Mouse (Mus musculus): Measurements from ENCODE around the gene Fbxl17.

Gene Fbxl17

GRCm38 (mm10) chr17:63402741-63403681 is 96.8 kb downstream of the Fbxl17 start:
- DNase-seq: no peak

- no peak for DNase-seq
These were observed 97.6 kb downstream of the Fbxl17 start for GRCm38 (mm10) chr17:63402170-63402569.

- DNase-seq: no peak
These were observed 99.2 kb downstream of the Fbxl17 start for GRCm38 (mm10) chr17:63400640-63401039.

- no peak for DNase-seq
These were observed 100.0 kb downstream of the Fbxl17 start for GRCm38 (mm10) chr17:63399816-63400215.

- no peak for DNase-seq
These were observed 108.3 kb downstream of the Fbxl17 start for GRCm38 (mm10) chr17:63391506-63391905.

- DNase-seq: no peak
These were observed 108.9 kb downstream of the Fbxl17 start for GRCm38 (mm10) chr17:63390951-63391350.

GRCm38 (mm10) chr17:63370977-63371376 is 128.8 kb downstream of the Fbxl17 start:
- DNase-seq: no peak

GRCm38 (mm10) chr17:63369631-63370310 is 130.0 kb downstream of the Fbxl17 start:
- no peak for DNase-seq

GRCm38 (mm10) chr17:63367476-63367875 is 132.3 kb downstream of the Fbxl17 start:
- no peak for DNase-seq

GRCm38 (mm10) chr17:63366045-63366444 is 133.8 kb downstream of the Fbxl17 start:
- DNase-seq: no peak

GRCm38 (mm10) chr17:63364605-63365004 is 135.2 kb downstream of the Fbxl17 start:
- no peak for DNase-seq

- DNase-seq: no peak
These were observed 137.6 kb downstream of the Fbxl17 start for GRCm38 (mm10) chr17:63362196-63362595.

- no peak for DNase-seq
These were observed 138.1 kb downstream of the Fbxl17 start for GRCm38 (mm10) chr17:63361679-63362078.

GRCm38 (mm10) chr17:63358837-63359236 is 141.0 kb downstream of the Fbxl17 start:
- no peak for DNase-seq

- no peak for DNase-seq
These were observed 143.6 kb downstream of the Fbxl17 start for GRCm38 (mm10) chr17:63356202-63356601.

GRCm38 (mm10) chr17:63352634-63353195 is 147.1 kb downstream of the Fbxl17 start:
- DNase-seq: no peak

- no peak for DNase-seq
These were observed 148.1 kb downstream of the Fbxl17 start for GRCm38 (mm10) chr17:63351682-63352081.

- DNase-seq: no peak
These were observed 148.8 kb downstream of the Fbxl17 start for GRCm38 (mm10) chr17:63350876-63351509.

- DNase-seq: no peak
These were observed 155.7 kb downstream of the Fbxl17 start for GRCm38 (mm10) chr17:63344101-63344500.

- no peak for DNase-seq
These were observed 156.7 kb downstream of the Fbxl17 start for GRCm38 (mm10) chr17:63343076-63343475.

- no peak for DNase-seq
These were observed 157.4 kb downstream of the Fbxl17 start for GRCm38 (mm10) chr17:63342440-63342839.

GRCm38 (mm10) chr17:63341203-63341602 is 158.6 kb downstream of the Fbxl17 start:
- DNase-seq: no peak

- DNase-seq: no peak
These were observed 170.9 kb downstream of the Fbxl17 start for GRCm38 (mm10) chr17:63328888-63329287.

All from liver (tissue).